Mouse (Mus musculus) intestine, postnatal 0 days (tissue): ENCODE results near the gene Ryr1. TPM values are rescaled to one million over a fixed set of nuclear protein-coding genes. Genes with fewer than 3 reads are reported as not detected.
A peak's percentile ranks its signal among the peaks of the same experiment; 100 is the strongest.

Source experiments
- ATAC-seq: fragments of 200-750 bp; cut with Nextera tagmentation; 2 replicates; pipeline ENCODE4 v1.8.0; 2017; ENCODE audit warnings: mild to moderate bottlenecking, moderate TSS enrichment, moderate library complexity
- H3K27ac ChIP-seq: fragments of 300-500 bp; sonication (generic); 2 replicates; pipeline ENCODE4 v1.5.1; 2014; ENCODE audit warnings: mild to moderate bottlenecking, low read depth, low read length, moderate library complexity
- H3K27me3 ChIP-seq: fragments of 300-500 bp; sonication (generic); replicated peaks from 2 replicates; pipeline ENCODE4 v1.6.1; 2014; ENCODE audit warnings: low read length, mixed read lengths; ENCODE audit not compliant: control insufficient read depth, insufficient read depth
- H3K36me3 ChIP-seq: fragments of 300-500 bp; sonication (generic); 2 replicates; pipeline ENCODE4 v1.6.1; 2014; ENCODE audit warnings: mild to moderate bottlenecking, moderate library complexity; ENCODE audit not compliant: control insufficient read depth, insufficient read depth
- H3K4me1 ChIP-seq: fragments of 300-500 bp; sonication (generic); replicated peaks from 2 replicates; pipeline ENCODE4 v1.6.1; 2014; ENCODE audit warnings: antibody characterized with exemption, low read length, mixed read lengths; ENCODE audit not compliant: control insufficient read depth, insufficient read depth
- H3K4me2 ChIP-seq: fragments of 300-500 bp; sonication (generic); replicated peaks from 2 replicates; pipeline ENCODE4 v1.6.1; 2014; ENCODE audit warnings: low read depth, mild to moderate bottlenecking, moderate library complexity
- H3K4me3 ChIP-seq: fragments of 300-500 bp; sonication (generic); 2 replicates; pipeline ENCODE4 v1.5.1; 2014; ENCODE audit warnings: low read depth, low read length
- H3K9ac ChIP-seq: fragments of 300-500 bp; sonication (generic); 2 replicates; pipeline ENCODE4 v1.6.1; 2014; ENCODE audit warnings: mild to moderate bottlenecking, low read depth, low read length
- H3K9me3 ChIP-seq: fragments of 300-500 bp; sonication (generic); 2 replicates; pipeline ENCODE4 v1.6.1; 2016; ENCODE audit warnings: mixed run types; ENCODE audit not compliant: control insufficient read depth
- CTCF ChIP-seq: sonication (generic); IDR thresholded peaks from 2 replicates; pipeline ENCODE4 v1.5.1; 2016; ENCODE audit warnings: low read depth, mild to moderate bottlenecking, control low read depth, antibody characterized with exemption, moderate library complexity
- WGBS: fragments of 180-500 bp; shearing (Covaris S2); extraction: QIAGEN DNeasy Blood & Tissue Kit; methylation state at CpG from one replicate; pipeline ENCODE4 v1.1.7; 2014; 5-methylcytosine and 5-hydroxymethylcytosine counted together
- polyA plus RNA-seq: library from polyadenylated mRNA; unstranded; fragments of >200 nt; fragmentation: Nextera tagmentation; extraction: Ambion mirVana; gene quantifications from 2 replicates; pipeline ENCODE4 v1.2.1, GENCODE M21; 2015

Ryr1 gene
- polyA plus RNA-seq, 1 experiment from 2014 or later, result 0.43 TPM

DNA sequence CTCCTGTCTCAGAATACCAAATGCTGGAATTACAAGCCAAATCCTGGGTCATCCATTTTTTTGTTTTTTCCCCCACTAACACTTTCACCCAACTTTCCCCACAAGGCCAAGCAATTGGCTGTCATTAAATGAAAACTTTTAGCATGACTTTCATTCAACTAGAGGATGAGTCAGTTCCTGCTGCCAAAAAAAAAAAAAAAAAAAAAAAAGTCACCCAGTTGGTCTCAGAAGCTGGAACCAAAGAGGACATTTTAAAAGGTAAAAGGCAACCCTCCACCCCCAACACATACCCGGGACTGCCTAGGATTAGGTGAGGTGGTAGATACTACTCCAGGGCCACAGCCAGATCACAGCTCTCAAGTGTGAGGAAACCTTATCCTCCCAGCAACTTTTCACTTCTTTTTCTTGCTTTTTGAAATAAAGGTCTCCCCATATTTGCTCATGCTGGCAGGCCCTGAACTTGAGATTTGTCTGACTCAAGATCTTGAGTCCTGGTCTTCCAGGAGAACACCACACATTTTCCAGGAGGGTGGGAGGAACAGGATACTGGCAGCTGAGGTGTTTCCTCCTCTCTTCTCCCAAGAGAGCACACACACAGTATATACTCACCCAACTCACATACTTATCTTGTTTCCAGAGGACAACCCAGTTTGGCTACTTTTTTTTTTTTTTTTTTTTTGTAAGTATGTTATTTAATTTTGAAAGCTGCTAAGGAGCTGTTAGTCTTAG lies 166.8 kb downstream of the Ryr1 start:
- H3K36me3 ChIP-seq, result no peaks in the 10 kb centered on the region; the same call in 1 of the 2 replicates
- H3K4me1 ChIP-seq, result peaks cover 27% of the 10 kb centered on the region
- TF ChIP-seq CTCF, result no peak
- H3K9ac ChIP-seq, result peak overlapping the region; percentile 43; the same call in 1 of the 2 replicates
- peak overlapping the region; percentile 100; the same call in 1 of the 2 replicates for H3K4me3 ChIP-seq
- H3K4me2 ChIP-seq, result peak overlapping the region; percentile 70
- H3K9me3 ChIP-seq, result no peaks in the 10 kb centered on the region
- WGBS, result 16% methylated on average over 1 of the region's 1 CpGs
- H3K27ac ChIP-seq, result peak overlapping the region; percentile 93; the same call in 1 of the 2 replicates
- ATAC-seq, result no peak
- no peaks in the 10 kb centered on the region for H3K27me3 ChIP-seq

- no peaks in the 10 kb centered on the region for H3K27me3 ChIP-seq
- H3K4me3 ChIP-seq, result no peak overlapping the region
- TF ChIP-seq CTCF, result no peak
- H3K4me1 ChIP-seq, result peaks cover 30% of the 10 kb centered on the region
- no peaks in the 10 kb centered on the region for H3K9me3 ChIP-seq
- WGBS, result 50% methylated on average over 6 of the region's 6 CpGs
- H3K4me2 ChIP-seq, result peak overlapping the region; percentile 70
- ATAC-seq, result no peak
- H3K27ac ChIP-seq, result peak overlapping the region; percentile 21
- H3K36me3 ChIP-seq, result no peaks in the 10 kb centered on the region; the same call in 1 of the 2 replicates
- no peak overlapping the region for H3K9ac ChIP-seq
Measured at GRCm38 (mm10) chr7:28957286-28957685, 167.7 kb downstream of the Ryr1 start.

- Histone ChIP-seq H3K4me2 (peak overlapping the region; percentile 70; the same call in 1 of the 2 replicates), H3K4me1 (peaks cover 37% of the 10 kb centered on the region), H3K4me3 (no peak overlapping the region), H3K27ac (0 out of 2 replicates have a peak overlapping the region, but pooled peaks have one; percentile 35), H3K27me3 (no peaks in the 10 kb centered on the region), H3K36me3 (no peaks in the 10 kb centered on the region; the same call in 1 of the 2 replicates), H3K9ac (no peak overlapping the region), H3K9me3 (no peaks in the 10 kb centered on the region)
- WGBS, result 77% methylated on average over 1 of the region's 1 CpGs
- TF ChIP-seq CTCF, result no peak
- ATAC-seq, result no peak
Measured at GRCm38 (mm10) chr7:28956270-28956669, 168.7 kb downstream of the Ryr1 start.

- no peak overlapping the region for H3K9ac ChIP-seq
- no peaks in the 10 kb centered on the region for H3K9me3 ChIP-seq
- no peak overlapping the region for H3K4me3 ChIP-seq
- 41% methylated on average over 5 of the region's 5 CpGs for WGBS
- ATAC-seq, result no peak
- no peaks in the 10 kb centered on the region for H3K27me3 ChIP-seq
- TF ChIP-seq CTCF, result no peak
- H3K36me3 ChIP-seq, result no peaks in the 10 kb centered on the region; the same call in 1 of the 2 replicates
- 0 out of 2 replicates have a peak overlapping the region, but pooled peaks have one; percentile 3 for H3K4me2 ChIP-seq
- peak overlapping the region; percentile 35; the same call in 1 of the 2 replicates for H3K27ac ChIP-seq
- peaks cover 42% of the 10 kb centered on the region for H3K4me1 ChIP-seq
Measured at GRCm38 (mm10) chr7:28955295-28955897, 169.6 kb downstream of the Ryr1 start.

DNA sequence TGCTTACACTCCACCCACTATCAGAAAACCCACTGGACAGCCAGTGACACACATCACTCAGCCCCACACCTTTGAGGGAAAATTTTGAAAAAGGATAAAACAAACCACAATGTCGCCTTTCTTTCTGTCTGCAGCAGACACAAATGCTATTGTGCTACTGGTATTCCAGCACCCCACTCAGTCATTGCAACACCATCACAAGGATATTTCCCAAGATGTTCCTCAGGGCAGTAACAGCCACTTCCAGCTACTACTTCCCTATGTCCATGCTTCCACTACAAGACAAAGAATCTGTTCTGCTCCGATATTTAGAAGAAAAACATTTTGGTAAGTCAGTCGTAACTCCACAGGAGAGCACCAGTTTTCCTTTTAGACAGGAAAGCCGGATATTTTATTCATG lies 170.2 kb downstream of the Ryr1 start:
- TF ChIP-seq CTCF, result no peak
- ATAC-seq, result no peak

More for the DNA sequence above, 170.2 kb downstream of the Ryr1 start:
- Histone ChIP-seq H3K4me3 (no peak overlapping the region), H3K9me3 (no peaks in the 10 kb centered on the region), H3K9ac (no peak overlapping the region), H3K4me2 (no peak overlapping the region), H3K27ac (peak overlapping the region; percentile 41; the same call in 1 of the 2 replicates), H3K4me1 (peaks cover 43% of the 10 kb centered on the region), H3K27me3 (no peaks in the 10 kb centered on the region), H3K36me3 (peaks cover 2% of the 10 kb centered on the region)
- WGBS, result 77% methylated on average over 4 of the region's 4 CpGs
